Mouse (Mus musculus) limb, embryonic 13.5 days (tissue): ENCODE results near the gene Cenpa. TPM values are rescaled to one million over a fixed set of nuclear protein-coding genes. Genes with fewer than 3 reads are reported as not detected.
"Not testable (repeated sequence)": the region's sequence is repeated elsewhere in the genome, so short reads cannot be mapped to it uniquely, and the experiment has no call there.

Experiments
- ATAC-seq: fragments of 200-750 bp; cut with Nextera tagmentation; 2 replicates; pipeline ENCODE4 v1.8.0; 2017; ENCODE audit warnings: low read depth, moderate number of reproducible peaks, moderate TSS enrichment; ENCODE audit not compliant: low FRiP score
- H3K27ac ChIP-seq: fragments of 300-500 bp; sonication (generic); 2 replicates; pipeline ENCODE4 v1.5.1; 2015; ENCODE audit warnings: inconsistent platforms, mild to moderate bottlenecking, moderate library complexity
- H3K27me3 ChIP-seq: fragments of 300-500 bp; sonication (generic); 2 replicates; pipeline ENCODE4 v1.6.1; 2015; ENCODE audit warnings: mild to moderate bottlenecking, inconsistent platforms
- H3K36me3 ChIP-seq: fragments of 300-500 bp; sonication (generic); 2 replicates; pipeline ENCODE4 v1.6.1; 2015; ENCODE audit warnings: inconsistent platforms, mild to moderate bottlenecking, moderate library complexity
- H3K4me1 ChIP-seq: fragments of 300-500 bp; sonication (generic); 2 replicates; pipeline ENCODE4 v1.6.1; 2015; ENCODE audit warnings: inconsistent platforms
- H3K4me2 ChIP-seq: fragments of 300-500 bp; sonication (generic); replicated peaks from 2 replicates; pipeline ENCODE4 v1.6.1; 2015; ENCODE audit warnings: inconsistent platforms, mild to moderate bottlenecking, moderate library complexity
- H3K4me3 ChIP-seq: fragments of 300-500 bp; sonication (generic); 2 replicates; pipeline ENCODE4 v1.5.1; 2015; ENCODE audit warnings: moderate library complexity, mild to moderate bottlenecking, inconsistent platforms
- H3K9ac ChIP-seq: fragments of 300-500 bp; sonication (generic); 2 replicates; pipeline ENCODE4 v1.6.1; 2015; ENCODE audit warnings: mild to moderate bottlenecking, inconsistent platforms
- H3K9me3 ChIP-seq: fragments of 300-500 bp; sonication (generic); 2 replicates; pipeline ENCODE4 v1.6.1; 2016; ENCODE audit warnings: inconsistent platforms
- WGBS: fragments of 180-500 bp; shearing (Covaris S2); methylation state at CpG from one replicate; pipeline ENCODE4 v1.1.7; 2015; 5-methylcytosine and 5-hydroxymethylcytosine counted together
- polyA plus RNA-seq: library from polyadenylated mRNA; unstranded; fragments of >200 nt; fragmentation: Nextera tagmentation; extraction: Ambion mirVana; gene quantifications from 2 replicates; pipeline ENCODE4 v1.2.1, GENCODE M21; 2015

The Cenpa gene
- polyA plus RNA-seq, 1 experiment from 2014 or later: 315 TPM

GRCm38 (mm10) chr5:30668637-30669495 lies 2.3 kb downstream of the Cenpa start:
- WGBS: 91% methylated on average over 9 of the region's 9 CpGs
- no peak for ATAC-seq
- H3K4me3 ChIP-seq: no peak overlapping the region; the same call in none of the 2 replicates

GRCm38 (mm10) chr5:30669496-30669830 lies 2.9 kb downstream of the Cenpa start:
- 0 out of 2 replicates have a peak overlapping the region, but pooled peaks have one; percentile 8 for H3K9ac ChIP-seq
- H3K36me3 ChIP-seq: peaks cover 58% of the 10 kb centered on the region
- H3K9me3 ChIP-seq: no peaks in the 10 kb centered on the region
- H3K4me2 ChIP-seq: peak overlapping the region; percentile 83; the same call in 1 of the 2 replicates
- no peaks in the 10 kb centered on the region for H3K27me3 ChIP-seq
- peaks cover 28% of the 10 kb centered on the region for H3K4me1 ChIP-seq
- no peak overlapping the region for H3K27ac ChIP-seq
- WGBS: 92% methylated on average over 3 of the region's 3 CpGs
- H3K4me3 ChIP-seq: no peak overlapping the region
- no peak for ATAC-seq

More at GRCm38 (mm10) chr5:30668637-30669495, 2.3 kb downstream of the Cenpa start:
- Histone ChIP-seq H3K4me1 (peaks cover 28% of the 10 kb centered on the region), H3K4me2 (peak overlapping the region; percentile 83), H3K27ac (no peak overlapping the region), H3K9ac (no peak overlapping the region), H3K36me3 (peaks cover 53% of the 10 kb centered on the region), H3K27me3 (no peaks in the 10 kb centered on the region), H3K9me3 (no peaks in the 10 kb centered on the region)

GRCm38 (mm10) chr5:30670091-30670490 lies 3.5 kb downstream of the Cenpa start:
- Histone ChIP-seq H3K27me3 (no peaks in the 10 kb centered on the region), H3K4me3 (no peak overlapping the region), H3K36me3 (peaks cover 62% of the 10 kb centered on the region), H3K9me3 (no peaks in the 10 kb centered on the region), H3K9ac (no peak overlapping the region), H3K27ac (no peak overlapping the region), H3K4me2 (no peak overlapping the region), H3K4me1 (peaks cover 28% of the 10 kb centered on the region)
- 93% methylated on average over 7 of the region's 7 CpGs for WGBS
- no peak for ATAC-seq

- ATAC-seq: no peak
- no peak overlapping the region for H3K27ac ChIP-seq
- H3K36me3 ChIP-seq: peaks cover 71% of the 10 kb centered on the region
- no peaks in the 10 kb centered on the region for H3K9me3 ChIP-seq
- no peak overlapping the region for H3K9ac ChIP-seq
- no peaks in the 10 kb centered on the region for H3K27me3 ChIP-seq
- no peak overlapping the region for H3K4me2 ChIP-seq
- no peak overlapping the region for H3K4me3 ChIP-seq
- peaks cover 6% of the 10 kb centered on the region; the same call in 1 of the 2 replicates for H3K4me1 ChIP-seq
- 83% methylated on average over 7 of the region's 7 CpGs for WGBS
These were observed 7.4 kb downstream of the Cenpa start for GRCm38 (mm10) chr5:30674001-30674400.

GRCm38 (mm10) chr5:30676800-30677199 lies 10.2 kb downstream of the Cenpa start:
- Histone ChIP-seq H3K4me2 (no peak overlapping the region), H3K36me3 (peaks cover 45% of the 10 kb centered on the region), H3K4me1 (no peaks in the 10 kb centered on the region), H3K9me3 (no peaks in the 10 kb centered on the region), H3K27me3 (no peaks in the 10 kb centered on the region), H3K9ac (no peak overlapping the region), H3K4me3 (no peak overlapping the region), H3K27ac (no peak overlapping the region)
- 85% methylated on average over 7 of the region's 7 CpGs for WGBS
- ATAC-seq: no peak

GRCm38 (mm10) chr5:30678069-30678468 lies 11.5 kb downstream of the Cenpa start:
- not testable (repeated sequence) for H3K4me3 ChIP-seq, H3K9ac ChIP-seq, H3K4me2 ChIP-seq, H3K4me1 ChIP-seq, H3K27ac ChIP-seq, ATAC-seq, H3K9me3 ChIP-seq, H3K27me3 ChIP-seq
- WGBS: 95% methylated on average over 3 of the region's 3 CpGs
- peaks cover 32% of the 10 kb centered on the region for H3K36me3 ChIP-seq

GRCm38 (mm10) chr5:30678722-30679296 lies 12.2 kb downstream of the Cenpa start:
- Histone ChIP-seq H3K4me1 (no peaks in the 10 kb centered on the region), H3K4me2 (no peak overlapping the region), H3K9ac (no peak overlapping the region), H3K9me3 (no peaks in the 10 kb centered on the region), H3K27me3 (no peaks in the 10 kb centered on the region), H3K36me3 (peaks cover 25% of the 10 kb centered on the region), H3K4me3 (no peak overlapping the region), H3K27ac (no peak overlapping the region)
- WGBS: 94% methylated on average over 4 of the region's 4 CpGs
- no peak for ATAC-seq

- ATAC-seq: no peak
- peaks cover 19% of the 10 kb centered on the region for H3K36me3 ChIP-seq
- no peaks in the 10 kb centered on the region for H3K9me3 ChIP-seq
- H3K27ac ChIP-seq: no peak overlapping the region
- WGBS: 83% methylated on average over 5 of the region's 5 CpGs
- H3K27me3 ChIP-seq: no peaks in the 10 kb centered on the region
- H3K4me2 ChIP-seq: no peak overlapping the region
- H3K4me1 ChIP-seq: no peaks in the 10 kb centered on the region
- H3K9ac ChIP-seq: no peak overlapping the region
- H3K4me3 ChIP-seq: no peak overlapping the region
These were observed 13.0 kb downstream of the Cenpa start for GRCm38 (mm10) chr5:30679593-30679992.

- Histone ChIP-seq H3K9ac (no peak overlapping the region), H3K27ac (no peak overlapping the region), H3K4me2 (no peak overlapping the region), H3K4me1 (no peaks in the 10 kb centered on the region), H3K4me3 (no peak overlapping the region), H3K36me3 (no peaks in the 10 kb centered on the region), H3K27me3 (no peaks in the 10 kb centered on the region), H3K9me3 (no peaks in the 10 kb centered on the region)
- ATAC-seq: no peak
- 78% methylated on average over 5 of the region's 5 CpGs for WGBS
These were observed 15.4 kb downstream of the Cenpa start for GRCm38 (mm10) chr5:30681970-30682369.

GRCm38 (mm10) chr5:30682967-30683600 lies 16.5 kb downstream of the Cenpa start:
- no peak overlapping the region for H3K27ac ChIP-seq
- no peak overlapping the region for H3K4me3 ChIP-seq
- no peaks in the 10 kb centered on the region for H3K36me3 ChIP-seq
- H3K27me3 ChIP-seq: no peaks in the 10 kb centered on the region
- H3K4me1 ChIP-seq: no peaks in the 10 kb centered on the region
- H3K4me2 ChIP-seq: no peak overlapping the region
- no peaks in the 10 kb centered on the region for H3K9me3 ChIP-seq
- no peak for ATAC-seq
- H3K9ac ChIP-seq: no peak overlapping the region

- no peak for ATAC-seq
- WGBS: 83% methylated on average over 3 of the region's 3 CpGs
These were observed 17.4 kb downstream of the Cenpa start for GRCm38 (mm10) chr5:30683993-30684392.

GRCm38 (mm10) chr5:30686781-30687180 lies 20.2 kb downstream of the Cenpa start:
- Histone ChIP-seq H3K9ac (no peak overlapping the region), H3K36me3 (no peaks in the 10 kb centered on the region), H3K4me1 (no peaks in the 10 kb centered on the region), H3K9me3 (no peaks in the 10 kb centered on the region), H3K27ac (no peak overlapping the region), H3K4me2 (no peak overlapping the region), H3K27me3 (no peaks in the 10 kb centered on the region), H3K4me3 (no peak overlapping the region)
- 76% methylated on average over 3 of the region's 3 CpGs for WGBS
- no peak for ATAC-seq

More at GRCm38 (mm10) chr5:30683993-30684392, 17.4 kb downstream of the Cenpa start:
- H3K9ac ChIP-seq: no peak overlapping the region
- H3K9me3 ChIP-seq: no peaks in the 10 kb centered on the region
- no peak overlapping the region for H3K4me3 ChIP-seq
- no peak overlapping the region for H3K27ac ChIP-seq
- H3K36me3 ChIP-seq: no peaks in the 10 kb centered on the region
- no peaks in the 10 kb centered on the region for H3K27me3 ChIP-seq
- H3K4me2 ChIP-seq: no peak overlapping the region
- no peaks in the 10 kb centered on the region for H3K4me1 ChIP-seq
